Mouse (Mus musculus): ENCODE measurements around the gene Cops4. TPM values are rescaled to one million over a fixed set of nuclear protein-coding genes. Genes with fewer than 3 reads are reported as not detected.

Cops4 gene
- total and polyA plus RNA-seq, 2 experiments from 2014 or later = 100 to 168 TPM

GRCm38 (mm10) chr5:100501267-100501666 is 16.8 kb upstream of the Cops4 start:
- Histone ChIP-seq H3K27ac (ENCODE audit: low read depth, low read length) (no peak overlapping the region), H3K4me1 (ENCODE audit: insufficient read depth, low read length) (peaks cover 12% of the 10 kb centered on the region), H3K27me3 (ENCODE audit: insufficient read depth, low read length) (no peaks in the 10 kb centered on the region), H3K4me3 (ENCODE audit: low read depth, low read length) (no peak overlapping the region; the same call in 1 of the 2 replicates), H3K36me3 (ENCODE audit: insufficient read depth, low read length) (no peaks in the 10 kb centered on the region), H3K4me2 (ENCODE audit: low read depth, low read length, poor library complexity, severe bottlenecking) (peak overlapping the region; percentile 93), H3K9me3 (ENCODE audit: low read length) (no peaks in the 10 kb centered on the region), H3K9ac (replicated peaks; ENCODE audit: low read length, poor library complexity, severe bottlenecking) (no peak overlapping the region)
- TF ChIP-seq CTCF (IDR thresholded peaks at IDR 0.05) = no peak
- ATAC-seq (ENCODE audit: low FRiP score) = no peak
- no peak for DNase-seq (ENCODE audit: low spot score)
- 82% methylated on average over 4 of the region's 4 CpGs for WGBS

GRCm38 (mm10) chr5:100509247-100509646 is 8.9 kb upstream of the Cops4 start:
- H3K4me2 ChIP-seq (ENCODE audit: low read depth, low read length, poor library complexity, severe bottlenecking) = no peak overlapping the region
- no peak overlapping the region for H3K27ac ChIP-seq (ENCODE audit: low read depth, low read length)
- no peaks in the 10 kb centered on the region for H3K36me3 ChIP-seq (ENCODE audit: insufficient read depth, low read length)
- no peak overlapping the region for H3K9ac ChIP-seq (replicated peaks; ENCODE audit: low read length, poor library complexity, severe bottlenecking)
- H3K4me3 ChIP-seq (ENCODE audit: low read depth, low read length) = no peak overlapping the region
- H3K27me3 ChIP-seq (ENCODE audit: insufficient read depth, low read length) = no peaks in the 10 kb centered on the region
- H3K9me3 ChIP-seq (ENCODE audit: low read length) = no peaks in the 10 kb centered on the region
- WGBS = 80% methylated on average over 11 of the region's 11 CpGs
- no peak for TF ChIP-seq CTCF (IDR thresholded peaks at IDR 0.05)
- DNase-seq (ENCODE audit: low spot score) (no peak), ATAC-seq (ENCODE audit: low FRiP score) (no peak)
- H3K4me1 ChIP-seq (ENCODE audit: insufficient read depth, low read length) = no peaks in the 10 kb centered on the region

- Histone ChIP-seq H3K4me1 (ENCODE audit: insufficient read depth, low read length) (no peaks in the 10 kb centered on the region), H3K4me2 (ENCODE audit: low read depth, low read length, poor library complexity, severe bottlenecking) (no peak overlapping the region), H3K9me3 (ENCODE audit: low read length) (no peaks in the 10 kb centered on the region), H3K27ac (ENCODE audit: low read depth, low read length) (no peak overlapping the region), H3K9ac (replicated peaks; ENCODE audit: low read length, poor library complexity, severe bottlenecking) (no peak overlapping the region), H3K4me3 (ENCODE audit: low read depth, low read length) (no peak overlapping the region), H3K27me3 (ENCODE audit: insufficient read depth, low read length) (no peaks in the 10 kb centered on the region; the same call in 1 of the 2 replicates), H3K36me3 (ENCODE audit: insufficient read depth, low read length) (no peaks in the 10 kb centered on the region)
- no peak for DNase-seq (ENCODE audit: low spot score)
- ATAC-seq (ENCODE audit: low FRiP score) = no peak
- TF ChIP-seq CTCF (IDR thresholded peaks at IDR 0.05) = no peak
These were observed 5.5 kb upstream of the Cops4 start for GRCm38 (mm10) chr5:100512576-100512975.

- ATAC-seq (ENCODE audit: low FRiP score) = peak; percentile 14; the same call in 1 of the 2 replicates
These were observed 910 bp downstream of the Cops4 start for GRCm38 (mm10) chr5:100519027-100519411.

GRCm38 (mm10) chr5:100520223-100520622 is 2.1 kb downstream of the Cops4 start:
- ATAC-seq (ENCODE audit: low FRiP score) = no peak
- 82% methylated on average over 2 of the region's 2 CpGs for WGBS

More at GRCm38 (mm10) chr5:100519027-100519411, 910 bp downstream of the Cops4 start:
- Histone ChIP-seq H3K27me3 (ENCODE audit: insufficient read depth, low read length) (no peaks in the 10 kb centered on the region; the same call in 1 of the 2 replicates), H3K27ac (ENCODE audit: low read depth, low read length) (peak overlapping the region; percentile 82; the same call in 1 of the 2 replicates), H3K9me3 (ENCODE audit: low read length) (no peaks in the 10 kb centered on the region), H3K36me3 (ENCODE audit: insufficient read depth, low read length) (no peaks in the 10 kb centered on the region), H3K9ac (replicated peaks; ENCODE audit: low read length, poor library complexity, severe bottlenecking) (peak overlapping the region; percentile 78), H3K4me2 (ENCODE audit: low read depth, low read length, poor library complexity, severe bottlenecking) (peak overlapping the region; percentile 77), H3K4me1 (ENCODE audit: insufficient read depth, low read length) (peaks cover 4% of the 10 kb centered on the region; the same call in 1 of the 2 replicates), H3K4me3 (ENCODE audit: low read depth, low read length) (peak overlapping the region; percentile 64)
- 10% methylated on average over 5 of the region's 5 CpGs for WGBS
- no peak for DNase-seq (ENCODE audit: low spot score)
- no peak for TF ChIP-seq CTCF (IDR thresholded peaks at IDR 0.05)

GRCm38 (mm10) chr5:100523331-100523730 is 5.2 kb downstream of the Cops4 start:
- 91% methylated on average over 1 of the region's 1 CpGs for WGBS
- DNase-seq (ENCODE audit: low spot score) = no peak
- Histone ChIP-seq H3K9me3 (ENCODE audit: low read length) (no peaks in the 10 kb centered on the region), H3K27me3 (ENCODE audit: insufficient read depth, low read length) (no peaks in the 10 kb centered on the region), H3K9ac (replicated peaks; ENCODE audit: low read length, poor library complexity, severe bottlenecking) (no peak overlapping the region), H3K4me3 (ENCODE audit: low read depth, low read length) (no peak overlapping the region), H3K4me1 (ENCODE audit: insufficient read depth, low read length) (peaks cover 4% of the 10 kb centered on the region; the same call in 1 of the 2 replicates), H3K4me2 (ENCODE audit: low read depth, low read length, poor library complexity, severe bottlenecking) (no peak overlapping the region), H3K27ac (ENCODE audit: low read depth, low read length) (no peak overlapping the region), H3K36me3 (ENCODE audit: insufficient read depth, low read length) (no peaks in the 10 kb centered on the region)
- ATAC-seq (ENCODE audit: low FRiP score) = no peak
- TF ChIP-seq CTCF (IDR thresholded peaks at IDR 0.05) = no peak

More at GRCm38 (mm10) chr5:100520223-100520622, 2.1 kb downstream of the Cops4 start:
- Histone ChIP-seq H3K27ac (ENCODE audit: low read depth, low read length) (no peak overlapping the region), H3K4me3 (ENCODE audit: low read depth, low read length) (no peak overlapping the region), H3K4me1 (ENCODE audit: insufficient read depth, low read length) (peaks cover 4% of the 10 kb centered on the region; the same call in 1 of the 2 replicates), H3K9ac (replicated peaks; ENCODE audit: low read length, poor library complexity, severe bottlenecking) (no peak overlapping the region), H3K9me3 (ENCODE audit: low read length) (no peaks in the 10 kb centered on the region), H3K4me2 (ENCODE audit: low read depth, low read length, poor library complexity, severe bottlenecking) (no peak overlapping the region), H3K27me3 (ENCODE audit: insufficient read depth, low read length) (no peaks in the 10 kb centered on the region; the same call in 1 of the 2 replicates), H3K36me3 (ENCODE audit: insufficient read depth, low read length) (no peaks in the 10 kb centered on the region)
- no peak for TF ChIP-seq CTCF (IDR thresholded peaks at IDR 0.05)
- no peak for DNase-seq (ENCODE audit: low spot score)
